Mouse (Mus musculus) neural tube, embryonic 14.5 days (tissue): ENCODE measurements at regions not wholly inside any gene's neighbourhood (a gene's known extent, or its start where the extent isn't known, plus 50 kb on each side); places are given as distances from the start of the nearest gene placed in this dataset.

Experiments
- ATAC-seq: fragments of 200-750 bp; cut with Nextera tagmentation; 2 replicates; pipeline ENCODE4 v1.8.0; 2017; ENCODE audit warnings: low read depth, mild to moderate bottlenecking, moderate TSS enrichment, moderate library complexity
- H3K27ac ChIP-seq: fragments of 300-500 bp; sonication (generic); 2 replicates; pipeline ENCODE4 v1.5.1; 2014; ENCODE audit warnings: low read depth, mild to moderate bottlenecking, control low read depth, low read length, moderate library complexity, mixed read lengths
- H3K27me3 ChIP-seq: fragments of 300-500 bp; sonication (generic); 2 replicates; pipeline ENCODE4 v1.6.1; 2014; ENCODE audit warnings: low read length; ENCODE audit not compliant: control insufficient read depth, insufficient read depth
- H3K36me3 ChIP-seq: fragments of 300-500 bp; sonication (generic); 2 replicates; pipeline ENCODE4 v1.6.1; 2014; ENCODE audit warnings: low read length, mixed read lengths; ENCODE audit not compliant: control insufficient read depth, insufficient read depth
- H3K4me1 ChIP-seq: fragments of 300-500 bp; sonication (generic); 2 replicates; pipeline ENCODE4 v1.6.1; 2014; ENCODE audit warnings: low read length; ENCODE audit not compliant: control insufficient read depth, insufficient read depth
- H3K4me2 ChIP-seq: fragments of 300-500 bp; sonication (generic); 2 replicates; pipeline ENCODE4 v1.6.1; 2014; ENCODE audit warnings: mild to moderate bottlenecking, low read depth, low read length, control low read depth
- H3K4me3 ChIP-seq: fragments of 300-500 bp; sonication (generic); 2 replicates; pipeline ENCODE4 v1.5.1; 2014; ENCODE audit warnings: low read depth, low read length, control low read depth, mixed read lengths
- H3K9ac ChIP-seq: fragments of 300-500 bp; sonication (generic); replicated peaks from 2 replicates; pipeline ENCODE4 v1.6.1; 2014; ENCODE audit warnings: low read depth, mild to moderate bottlenecking, control low read depth, low read length, mixed read lengths
- H3K9me3 ChIP-seq: fragments of 300-500 bp; sonication (generic); 2 replicates; pipeline ENCODE4 v1.6.1; 2016; ENCODE audit warnings: low read length; ENCODE audit not compliant: control insufficient read depth
- WGBS: fragments of 180-500 bp; shearing (Covaris S2); extraction: QIAGEN DNeasy Blood & Tissue Kit; methylation state at CpG from one replicate; pipeline ENCODE4 v1.1.7; 2014; 5-methylcytosine and 5-hydroxymethylcytosine counted together

GRCm38 (mm10) chr11:71422291-71422840, 191.8 kb upstream of the Nlrp1b start:
- H3K4me1 ChIP-seq, result no peaks in the 10 kb centered on the region
- no peaks in the 10 kb centered on the region for H3K9me3 ChIP-seq
- no peak for ATAC-seq
- H3K36me3 ChIP-seq, result no peaks in the 10 kb centered on the region
- no peak overlapping the region for H3K4me2 ChIP-seq
- H3K9ac ChIP-seq, result no peak overlapping the region
- 67% methylated on average over 2 of the region's 2 CpGs for WGBS
- H3K27ac ChIP-seq, result no peak overlapping the region
- no peaks in the 10 kb centered on the region for H3K27me3 ChIP-seq
- no peak overlapping the region for H3K4me3 ChIP-seq

GRCm38 (mm10) chr11:71423242-71423641, 192.7 kb upstream of the Nlrp1b start:
- H3K27me3 ChIP-seq, result no peaks in the 10 kb centered on the region
- H3K4me3 ChIP-seq, result no peak overlapping the region
- no peaks in the 10 kb centered on the region for H3K9me3 ChIP-seq
- H3K9ac ChIP-seq, result no peak overlapping the region
- H3K4me1 ChIP-seq, result no peaks in the 10 kb centered on the region
- no peak overlapping the region for H3K4me2 ChIP-seq
- ATAC-seq, result no peak
- H3K36me3 ChIP-seq, result no peaks in the 10 kb centered on the region
- no peak overlapping the region for H3K27ac ChIP-seq
- 83% methylated on average over 3 of the region's 3 CpGs for WGBS

- H3K4me2 ChIP-seq, result no peak overlapping the region
- no peaks in the 10 kb centered on the region for H3K27me3 ChIP-seq
Measured at GRCm38 (mm10) chr11:71424879-71425278, 194.3 kb upstream of the Nlrp1b start.

GRCm38 (mm10) chr11:71429739-71430138, 199.2 kb upstream of the Nlrp1b start:
- Histone ChIP-seq H3K27me3 (no peaks in the 10 kb centered on the region), H3K4me2 (peak overlapping the region; percentile 16; the same call in 1 of the 2 replicates), H3K9ac (0 out of 2 replicates have a peak overlapping the region, but pooled peaks have one; percentile 25), H3K4me1 (peaks cover 10% of the 10 kb centered on the region; the same call in 1 of the 2 replicates), H3K4me3 (no peak overlapping the region), H3K9me3 (no peaks in the 10 kb centered on the region), H3K27ac (no peak overlapping the region; the same call in 1 of the 2 replicates), H3K36me3 (no peaks in the 10 kb centered on the region)
- 37% methylated on average over 22 of the region's 22 CpGs for WGBS
- peak; percentile 60 for ATAC-seq

More at GRCm38 (mm10) chr11:71424879-71425278, 194.3 kb upstream of the Nlrp1b start:
- no peak for ATAC-seq
- peaks cover 8% of the 10 kb centered on the region; the same call in 1 of the 2 replicates for H3K4me1 ChIP-seq
- WGBS, result 50% methylated on average over 5 of the region's 5 CpGs
- H3K27ac ChIP-seq, result no peak overlapping the region
- no peak overlapping the region for H3K9ac ChIP-seq
- H3K4me3 ChIP-seq, result no peak overlapping the region
- H3K9me3 ChIP-seq, result no peaks in the 10 kb centered on the region
- no peaks in the 10 kb centered on the region for H3K36me3 ChIP-seq

GRCm38 (mm10) chr11:71434241-71434640, 203.7 kb upstream of the Nlrp1b start:
- 44% methylated on average over 6 of the region's 6 CpGs for WGBS
- ATAC-seq, result no peak
- no peak overlapping the region for H3K4me2 ChIP-seq
- H3K9ac ChIP-seq, result no peak overlapping the region
- no peaks in the 10 kb centered on the region for H3K27me3 ChIP-seq
- H3K4me1 ChIP-seq, result peaks cover 9% of the 10 kb centered on the region; the same call in 1 of the 2 replicates
- H3K27ac ChIP-seq, result no peak overlapping the region
- no peaks in the 10 kb centered on the region for H3K9me3 ChIP-seq
- H3K4me3 ChIP-seq, result no peak overlapping the region
- H3K36me3 ChIP-seq, result no peaks in the 10 kb centered on the region

- no peak overlapping the region for H3K4me2 ChIP-seq
- no peak for ATAC-seq
- H3K9ac ChIP-seq, result no peak overlapping the region
- no peaks in the 10 kb centered on the region for H3K36me3 ChIP-seq
- H3K9me3 ChIP-seq, result no peaks in the 10 kb centered on the region
- H3K27me3 ChIP-seq, result no peaks in the 10 kb centered on the region
- no peak overlapping the region for H3K4me3 ChIP-seq
- H3K27ac ChIP-seq, result no peak overlapping the region
- peaks cover 6% of the 10 kb centered on the region; the same call in 1 of the 2 replicates for H3K4me1 ChIP-seq
- 48% methylated on average over 5 of the region's 5 CpGs for WGBS
Measured at GRCm38 (mm10) chr11:71434886-71435285, 204.4 kb upstream of the Nlrp1b start.

GRCm38 (mm10) chr11:71435745-71436144, 205.2 kb upstream of the Nlrp1b start:
- Histone ChIP-seq H3K27ac (no peak overlapping the region), H3K27me3 (no peaks in the 10 kb centered on the region), H3K4me1 (peaks cover 7% of the 10 kb centered on the region; the same call in 1 of the 2 replicates), H3K9ac (no peak overlapping the region), H3K9me3 (no peaks in the 10 kb centered on the region), H3K4me3 (no peak overlapping the region), H3K36me3 (no peaks in the 10 kb centered on the region), H3K4me2 (no peak overlapping the region)
- ATAC-seq, result no peak
- 76% methylated on average over 8 of the region's 8 CpGs for WGBS

GRCm38 (mm10) chr11:71436335-71436734, 205.8 kb upstream of the Nlrp1b start:
- no peak overlapping the region for H3K4me3 ChIP-seq
- no peak overlapping the region for H3K4me2 ChIP-seq
- H3K36me3 ChIP-seq, result no peaks in the 10 kb centered on the region
- H3K9ac ChIP-seq, result no peak overlapping the region
- peaks cover 7% of the 10 kb centered on the region; the same call in 1 of the 2 replicates for H3K4me1 ChIP-seq
- H3K27me3 ChIP-seq, result no peaks in the 10 kb centered on the region
- H3K27ac ChIP-seq, result no peak overlapping the region
- WGBS, result 77% methylated on average over 1 of the region's 1 CpGs
- ATAC-seq, result no peak
- H3K9me3 ChIP-seq, result no peaks in the 10 kb centered on the region

GRCm38 (mm10) chr11:71436801-71437200, 206.3 kb upstream of the Nlrp1b start:
- Histone ChIP-seq H3K36me3 (no peaks in the 10 kb centered on the region), H3K4me3 (no peak overlapping the region), H3K9me3 (no peaks in the 10 kb centered on the region), H3K9ac (no peak overlapping the region), H3K4me2 (no peak overlapping the region), H3K27me3 (no peaks in the 10 kb centered on the region), H3K27ac (no peak overlapping the region), H3K4me1 (peaks cover 7% of the 10 kb centered on the region; the same call in 1 of the 2 replicates)
- no peak for ATAC-seq
- 36% methylated on average over 2 of the region's 2 CpGs for WGBS
